Comparison of ENCODE assay signal across 15 mouse cellular contexts in the genomic region with DNA sequence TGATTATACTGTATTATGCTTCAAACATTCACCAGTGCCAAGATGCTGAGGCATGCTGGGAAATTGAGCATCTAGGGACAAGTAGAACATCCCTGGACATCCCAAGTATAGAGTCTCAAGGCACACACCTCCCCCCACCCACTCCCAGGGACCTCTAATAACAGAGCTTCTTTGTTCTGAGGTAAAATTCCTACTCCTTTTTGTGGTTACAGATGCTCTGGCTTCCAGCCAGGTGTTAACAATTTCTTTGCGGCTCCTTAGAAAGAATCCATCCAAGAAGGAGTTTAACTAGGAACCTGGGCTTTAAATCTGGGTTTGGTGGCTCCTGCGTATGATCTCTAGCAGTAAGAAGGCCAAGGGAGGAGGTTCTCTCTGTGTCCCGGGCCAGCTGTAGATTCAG. TPM values are rescaled to one million over a fixed set of nuclear protein-coding genes. Genes with fewer than 3 reads are reported as not detected.
A peak's percentile ranks its signal among the peaks of the same experiment; 100 is the strongest.
DNase-seq lines count a peak whose midpoint lies in the region; ATAC-seq and TF ChIP-seq lines count a peak whose summit lies in the region.
"Had no signal": no experiment of that assay in that cellular context is flagged by ENCODE, and none has a peak within 500 bp of the region (broad histone marks: within the 10 kb centered on the region; RNA-seq: fewer than 3 reads in every experiment).

No protein-coding gene starts in this region.

- DNase-seq in forebrain, embryonic 11.5 days (ENCODE audit: low spot score): no peak
- DNase-seq in lung, postnatal 36 days: no peak
- DNase-seq in limb, embryonic 14.5 days (ENCODE audit: low spot score): peak; percentile 81
- no peak for DNase-seq in cerebellum, postnatal 10 days
- DNase-seq in adrenal gland, postnatal 4 days (ENCODE audit: low spot score in 2 of 2): no peak
- DNase-seq: adrenal gland, adult 2 months; cerebellum, adult 11-12 months; gastrocnemius, postnatal 25 days; heart, postnatal 36 days; kidney, adult 9 months; layer of hippocampus, postnatal 36 days had no signal

- ATAC-seq in forebrain, embryonic 12.5 days (ENCODE audit: low FRiP score): no peak
- no peak for ATAC-seq in forebrain, embryonic 11.5 days (replicated peaks; ENCODE audit: low FRiP score)
- ATAC-seq in lung, embryonic 15.5 days (ENCODE audit: borderline replicate concordance, extremely low read depth, low FRiP score, low TSS enrichment): no peak
- peak; percentile 53; the same call in 1 of the 2 replicates for ATAC-seq in embryonic facial prominence, embryonic 12.5 days (ENCODE audit: insufficient number of reproducible peaks, insufficient read depth, low FRiP score, low TSS enrichment)
- ATAC-seq in limb, embryonic 14.5 days (ENCODE audit: low FRiP score, low read depth): peak; percentile 75

- peak overlapping the region; percentile 65 for H3K27ac ChIP-seq in forebrain, embryonic 12.5 days
- H3K27ac ChIP-seq in forebrain, embryonic 11.5 days (ENCODE audit: low read depth, low read length): no peak overlapping the region
- peak overlapping the region; percentile 37 for H3K27ac ChIP-seq in lung, embryonic 15.5 days
- peak overlapping the region; percentile 78 for H3K27ac ChIP-seq in embryonic facial prominence, embryonic 12.5 days
- H3K27ac ChIP-seq in limb, embryonic 14.5 days (replicated peaks; ENCODE audit: low read depth, low read length): no peak overlapping the region; the same call in 1 of the 2 replicates
- H3K27ac ChIP-seq: liver, embryonic 15.5 days had no signal

- no peak overlapping the region for H3K4me2 ChIP-seq in forebrain, embryonic 12.5 days
- no peak overlapping the region for H3K4me2 ChIP-seq in forebrain, embryonic 11.5 days (ENCODE audit: low read depth, low read length, severe bottlenecking)
- H3K4me2 ChIP-seq in lung, embryonic 15.5 days: no peak overlapping the region
- no peak overlapping the region for H3K4me2 ChIP-seq in embryonic facial prominence, embryonic 12.5 days (replicated peaks)
- H3K4me2 ChIP-seq in limb, embryonic 14.5 days (replicated peaks; ENCODE audit: low read depth, low read length, severe bottlenecking): no peak overlapping the region
- H3K4me2 ChIP-seq: liver, embryonic 15.5 days had no signal

- H3K4me1 ChIP-seq in forebrain, embryonic 12.5 days: peaks cover 36% of the 10 kb centered on the region
- peaks cover 15% of the 10 kb centered on the region; the same call in 1 of the 2 replicates for H3K4me1 ChIP-seq in forebrain, embryonic 11.5 days (replicated peaks; ENCODE audit: control insufficient read depth, insufficient read depth, low read length)
- peaks cover 13% of the 10 kb centered on the region for H3K4me1 ChIP-seq in lung, embryonic 15.5 days
- H3K4me1 ChIP-seq in embryonic facial prominence, embryonic 12.5 days: peaks cover 10% of the 10 kb centered on the region
- H3K4me1 ChIP-seq in limb, embryonic 14.5 days (ENCODE audit: control insufficient read depth, insufficient read depth, low read length): peaks cover 12% of the 10 kb centered on the region
- H3K4me1 ChIP-seq: liver, embryonic 15.5 days had no signal

- H3K9ac ChIP-seq in forebrain, embryonic 12.5 days: no peak overlapping the region
- no peak overlapping the region for H3K9ac ChIP-seq in forebrain, embryonic 11.5 days (ENCODE audit: low read length)
- H3K9ac ChIP-seq in lung, embryonic 15.5 days: no peak overlapping the region
- no peak overlapping the region for H3K9ac ChIP-seq in embryonic facial prominence, embryonic 12.5 days
- H3K9ac ChIP-seq in limb, embryonic 14.5 days (ENCODE audit: low read depth, low read length, severe bottlenecking): no peak overlapping the region
- H3K9ac ChIP-seq: liver, embryonic 15.5 days had no signal

- H3K9me3 ChIP-seq in forebrain, embryonic 12.5 days: no peaks in the 10 kb centered on the region
- no peaks in the 10 kb centered on the region for H3K9me3 ChIP-seq in forebrain, embryonic 11.5 days (ENCODE audit: control insufficient read depth, low read length)
- no peaks in the 10 kb centered on the region for H3K9me3 ChIP-seq in lung, embryonic 15.5 days
- no peaks in the 10 kb centered on the region for H3K9me3 ChIP-seq in embryonic facial prominence, embryonic 12.5 days
- H3K9me3 ChIP-seq in limb, embryonic 14.5 days (ENCODE audit: control insufficient read depth, low read length): no peaks in the 10 kb centered on the region
- H3K9me3 ChIP-seq: liver, embryonic 15.5 days had no signal

- 65% methylated on average over 3 of the region's 3 CpGs for WGBS in forebrain, embryonic 12.5 days
- 74% methylated on average over 3 of the region's 3 CpGs for WGBS in forebrain, embryonic 11.5 days
- WGBS in lung, embryonic 15.5 days: 33% methylated on average over 3 of the region's 3 CpGs
- 41% methylated on average over 3 of the region's 3 CpGs for WGBS in embryonic facial prominence, embryonic 12.5 days
- WGBS in limb, embryonic 14.5 days: 22% methylated on average over 3 of the region's 3 CpGs

- H3K4me3 ChIP-seq in forebrain, embryonic 12.5 days (replicated peaks): no peak overlapping the region
- H3K4me3 ChIP-seq in forebrain, embryonic 11.5 days (ENCODE audit: low read depth, low read length): no peak overlapping the region
- H3K4me3 ChIP-seq in lung, embryonic 15.5 days: no peak overlapping the region
- H3K4me3 ChIP-seq in embryonic facial prominence, embryonic 12.5 days: no peak overlapping the region
- H3K4me3 ChIP-seq in limb, embryonic 14.5 days (replicated peaks; ENCODE audit: low read length): no peak overlapping the region
- H3K4me3 ChIP-seq: liver, embryonic 15.5 days had no signal

- no peaks in the 10 kb centered on the region for H3K27me3 ChIP-seq in forebrain, embryonic 12.5 days
- H3K27me3 ChIP-seq in forebrain, embryonic 11.5 days (ENCODE audit: control insufficient read depth, insufficient read depth, low read length): no peaks in the 10 kb centered on the region
- H3K27me3 ChIP-seq in lung, embryonic 15.5 days: no peaks in the 10 kb centered on the region
- H3K27me3 ChIP-seq in embryonic facial prominence, embryonic 12.5 days: no peaks in the 10 kb centered on the region
- no peaks in the 10 kb centered on the region for H3K27me3 ChIP-seq in limb, embryonic 14.5 days (ENCODE audit: control insufficient read depth, insufficient read depth, low read length)
- H3K27me3 ChIP-seq: liver, embryonic 15.5 days had no signal

- TF ChIP-seq POLR2A in limb, embryonic 14.5 days (IDR thresholded peaks at IDR 0.05; ENCODE audit: borderline replicate concordance, extremely low read depth, insufficient read depth, insufficient read length): no peak

- peaks cover 54% of the 10 kb centered on the region for H3K36me3 ChIP-seq in forebrain, embryonic 12.5 days (replicated peaks)
- no peaks in the 10 kb centered on the region; the same call in 1 of the 2 replicates for H3K36me3 ChIP-seq in forebrain, embryonic 11.5 days (ENCODE audit: control insufficient read depth, insufficient read depth, low read length)
- peaks cover 14% of the 10 kb centered on the region for H3K36me3 ChIP-seq in lung, embryonic 15.5 days
- peaks cover 55% of the 10 kb centered on the region for H3K36me3 ChIP-seq in embryonic facial prominence, embryonic 12.5 days
- peaks cover 66% of the 10 kb centered on the region for H3K36me3 ChIP-seq in limb, embryonic 14.5 days (ENCODE audit: control insufficient read depth, insufficient read depth, low read length)

RNA-seq across cellular contexts. Expression of a gene that starts 22.6 kb away (rescaled TPM):
- polyA plus RNA-seq in forebrain, embryonic 12.5 days (2016; fragmentation: Nextera tagmentation; extraction: Ambion mirVana): 274 and 277 TPM in 2 replicates
- 332 and 367 TPM in 2 replicates for polyA plus RNA-seq in forebrain, embryonic 11.5 days (2014; fragmentation: Nextera tagmentation; extraction: Ambion mirVana)
- 202 and 209 TPM in 2 replicates for polyA plus RNA-seq in lung, embryonic 15.5 days (2015; fragmentation: Nextera tagmentation; extraction: Ambion mirVana)
- polyA plus RNA-seq in embryonic facial prominence, embryonic 12.5 days (2016; fragmentation: Nextera tagmentation; extraction: Ambion mirVana): 267 and 276 TPM in 2 replicates
- polyA plus RNA-seq in limb, embryonic 14.5 days (2012; rRNA removed): 135 and 149 TPM in 2 replicates
- polyA plus RNA-seq in limb, embryonic 14.5 days (2014; fragmentation: Nextera tagmentation; extraction: Ambion mirVana): 210 and 219 TPM in 2 replicates
- 10 to 100 TPM; 52.0 to 79.6 TPM for total RNA-seq in adrenal gland, postnatal 4 days (2021)

RNA-seq across cellular contexts. Expression of a gene that starts 36.9 kb away (rescaled TPM):
- polyA plus RNA-seq in forebrain, embryonic 12.5 days (2016; fragmentation: Nextera tagmentation; extraction: Ambion mirVana): 0.94 and 1.3 TPM in 2 replicates
- 0.63 and 1.2 TPM in 2 replicates for polyA plus RNA-seq in forebrain, embryonic 11.5 days (2014; fragmentation: Nextera tagmentation; extraction: Ambion mirVana)
- 4.2 and 4.4 TPM in 2 replicates for polyA plus RNA-seq in lung, embryonic 15.5 days (2015; fragmentation: Nextera tagmentation; extraction: Ambion mirVana)
- 2.7 and 2.8 TPM in 2 replicates for polyA plus RNA-seq in embryonic facial prominence, embryonic 12.5 days (2016; fragmentation: Nextera tagmentation; extraction: Ambion mirVana)
- polyA plus RNA-seq in limb, embryonic 14.5 days (2012; rRNA removed): 0.82 and 0.91 TPM in 2 replicates
- 1.4 and 2.5 TPM in 2 replicates for polyA plus RNA-seq in limb, embryonic 14.5 days (2014; fragmentation: Nextera tagmentation; extraction: Ambion mirVana)
- 100 to 1,000 TPM in 1 of 2 experiments, 10 to 100 TPM in 1; 30.6 to 130 TPM for total RNA-seq in adrenal gland, postnatal 4 days (2021)

Comparison
In these comparisons a context has a peak if more than half of its experiments do, and no peak if none do; other contexts are left out.
1. H3K27ac ChIP-seq: peak in forebrain, embryonic 12.5 days (single experiment), lung, embryonic 15.5 days (single experiment) and embryonic facial prominence, embryonic 12.5 days (single experiment); none in forebrain, embryonic 11.5 days (single experiment) and limb, embryonic 14.5 days (single experiment).
2. ATAC-seq: peak in embryonic facial prominence, embryonic 12.5 days (single experiment) and limb, embryonic 14.5 days (single experiment); none in forebrain, embryonic 12.5 days (single experiment), forebrain, embryonic 11.5 days (single experiment) and lung, embryonic 15.5 days (single experiment).